Mouse (Mus musculus): Measurements from ENCODE around the gene Vezt.

Vezt gene

DNA sequence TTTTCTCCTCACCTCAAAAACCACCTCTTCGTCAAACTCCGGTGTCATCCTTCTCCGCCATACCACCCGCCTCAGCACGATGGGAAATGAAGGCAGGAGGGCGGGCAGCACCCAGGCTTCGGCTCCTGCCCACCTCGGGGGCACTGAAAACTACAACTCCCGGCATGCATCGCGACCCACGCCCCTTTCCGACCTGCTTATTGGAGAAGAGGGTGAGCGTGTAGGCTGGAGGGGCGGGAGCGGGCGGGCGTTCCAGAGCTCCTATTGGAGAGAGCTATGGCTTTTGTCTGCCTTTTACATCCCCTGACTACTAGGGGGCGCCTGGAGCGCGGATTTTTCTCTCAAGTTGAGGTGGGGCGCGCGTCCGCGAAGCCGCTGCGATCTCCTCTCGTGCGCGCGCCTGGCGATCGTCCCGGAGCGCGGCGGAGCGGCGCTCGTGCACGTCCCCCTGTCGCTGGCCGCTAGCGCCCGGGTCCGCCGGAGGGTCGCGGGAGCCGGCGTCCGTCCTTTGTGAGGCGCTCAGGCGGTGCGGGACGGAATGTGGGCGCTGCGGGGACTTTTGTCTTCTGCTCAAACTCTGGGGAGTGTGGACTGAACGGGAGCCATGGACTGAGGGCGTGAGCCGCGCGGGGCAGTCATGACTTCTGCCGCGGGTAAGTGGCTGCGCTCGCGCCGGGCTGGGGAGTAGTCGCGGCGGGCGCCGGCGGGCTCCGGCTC is at the start of gene Vezt, which contains the start of gene Fgd6:
Gene Vezt (minus strand): TSS at position 160 of the 717 bp plus-strand sequence.
Gene Fgd6 (plus strand): TSS at position 344 of the 717 bp plus-strand sequence.
- in situ Hi-C loops (cut with MboI; ENCODE audit: low pct_unique_long_range_greater_than_20kb in 1 of 2, low sequenced_read_pairs in 2 of 2, unreplicated experiment in 1 of 2), result no loop called here

DNA sequence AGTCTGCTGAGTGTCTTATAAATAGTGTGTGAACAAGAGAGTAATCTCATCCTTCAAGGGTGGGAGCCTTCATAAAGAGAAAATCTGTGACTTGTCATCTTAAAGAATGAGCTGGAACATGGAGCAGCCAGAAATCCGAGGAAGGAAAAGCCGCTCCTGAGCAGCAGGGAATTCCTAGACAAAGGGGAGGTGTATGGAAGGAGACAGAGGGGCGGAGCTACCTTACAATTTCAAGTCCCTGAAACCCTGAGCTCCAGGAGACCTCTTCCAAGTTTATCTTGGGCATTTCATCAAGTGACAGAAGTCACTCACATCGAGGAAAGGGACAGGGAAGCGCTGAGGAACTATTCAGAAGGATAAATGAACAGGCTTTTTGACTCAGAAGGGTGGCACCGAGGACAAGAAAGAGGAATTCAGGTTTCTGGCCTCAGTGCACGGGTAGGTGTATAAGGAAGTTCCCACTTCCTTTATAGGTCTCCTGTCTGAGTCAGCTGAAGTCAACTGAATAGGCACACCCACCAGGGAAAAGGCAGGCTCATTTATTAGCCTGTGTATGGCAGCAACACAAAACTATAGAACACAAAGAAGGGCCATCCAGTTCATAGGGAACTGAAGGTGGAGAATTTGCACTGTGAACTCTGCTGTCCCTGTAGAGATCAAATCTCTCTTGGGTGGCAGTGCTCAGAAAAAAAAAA is 46.6 kb upstream of the Vezt start:
- in situ Hi-C loops (cut with MboI; ENCODE audit: low pct_unique_long_range_greater_than_20kb in 1 of 2, low sequenced_read_pairs in 2 of 2, unreplicated experiment in 1 of 2), result no loop called here

DNA sequence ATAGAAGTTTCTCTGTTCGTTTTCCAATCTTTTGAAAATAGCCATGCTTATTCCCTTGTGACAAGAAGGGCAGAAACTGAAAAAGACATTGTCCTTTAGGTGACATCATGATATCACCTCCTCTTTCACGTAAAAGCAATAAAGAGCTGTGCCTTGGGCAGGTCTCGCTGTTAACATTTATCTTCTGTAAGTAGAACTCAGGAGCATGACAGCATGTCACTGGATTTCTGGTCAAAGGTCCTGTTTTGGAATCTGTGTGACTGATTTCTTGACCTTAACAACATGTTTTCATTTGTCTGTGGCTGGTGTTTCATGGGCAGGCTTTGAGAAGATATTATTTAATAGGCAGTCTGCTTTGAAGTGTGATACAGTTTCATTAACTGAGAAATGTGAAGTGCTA is 45.1 kb upstream of the Vezt start:
- in situ Hi-C loops (cut with MboI; ENCODE audit: low pct_unique_long_range_greater_than_20kb in 1 of 2, low sequenced_read_pairs in 2 of 2, unreplicated experiment in 1 of 2), result no loop called here

DNA sequence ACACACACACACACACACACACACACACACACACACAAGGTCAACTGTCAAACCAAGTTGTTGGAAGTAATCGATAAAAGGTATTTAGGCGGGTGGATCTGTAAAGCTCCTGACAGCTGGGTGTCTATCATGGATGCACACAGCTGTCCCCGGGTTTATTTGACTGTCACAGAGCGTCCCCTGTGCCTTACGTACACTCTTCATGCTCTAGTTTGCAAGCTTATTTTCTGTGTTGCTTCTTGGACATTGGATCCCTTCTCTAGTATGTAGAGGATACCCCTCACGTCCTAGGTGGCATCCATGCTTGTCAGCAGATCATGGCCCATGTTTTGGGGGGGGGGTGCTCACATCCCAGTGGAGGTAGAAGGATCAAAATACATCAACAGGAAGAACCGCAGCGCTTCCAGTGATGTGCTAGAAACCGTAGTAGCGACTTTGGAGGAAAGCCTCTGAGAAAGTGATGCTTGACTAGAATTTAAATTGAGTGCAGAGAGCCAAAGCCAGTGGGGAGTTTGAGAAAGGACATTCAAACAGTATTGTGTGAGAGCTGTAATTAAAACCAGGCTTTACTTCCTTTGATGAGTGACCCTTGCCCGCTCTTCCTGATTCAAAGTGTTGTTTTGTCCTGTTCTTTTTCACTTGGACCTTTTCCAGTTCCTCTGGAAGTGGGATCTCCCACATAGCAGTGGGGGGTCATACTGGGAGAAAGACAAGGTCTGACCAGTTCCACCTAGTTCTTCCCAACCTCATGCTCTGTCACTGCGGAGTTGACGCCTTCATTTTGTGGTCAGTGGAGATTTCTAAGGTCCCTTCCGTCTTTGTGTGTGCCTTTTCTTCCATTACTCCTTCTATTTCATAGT is 41.6 kb upstream of the Vezt start:
- in situ Hi-C loops (cut with MboI; ENCODE audit: low pct_unique_long_range_greater_than_20kb in 1 of 2, low sequenced_read_pairs in 2 of 2, unreplicated experiment in 1 of 2), result no loop called here

DNA sequence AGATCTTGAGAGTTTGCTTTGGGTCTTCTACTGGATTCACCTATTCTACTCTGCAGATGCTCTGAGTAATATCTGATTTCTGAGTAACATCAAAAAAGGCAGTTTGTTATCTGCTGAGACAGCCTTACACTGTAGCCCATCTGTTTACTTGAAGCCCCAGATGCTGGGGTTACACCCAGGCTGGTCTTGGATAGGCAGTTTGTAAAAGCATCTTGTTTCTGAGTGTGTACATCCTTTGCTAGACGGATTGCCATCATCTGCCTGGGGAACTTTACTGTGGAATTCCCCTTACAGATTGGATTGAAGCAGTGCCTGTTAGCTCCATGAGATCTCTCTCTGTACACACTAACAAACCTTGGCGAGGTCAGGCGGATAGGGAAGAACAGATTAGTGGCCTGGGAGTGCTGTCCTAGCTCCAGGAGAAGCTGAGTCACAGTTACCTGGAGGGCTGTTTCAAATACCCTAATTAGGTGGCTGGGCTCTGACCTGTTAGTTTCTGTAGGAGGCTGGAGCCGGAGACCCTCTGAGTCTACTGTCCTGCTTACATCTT is 37.4 kb upstream of the Vezt start:
- in situ Hi-C loops (cut with MboI; ENCODE audit: low pct_unique_long_range_greater_than_20kb in 1 of 2, low sequenced_read_pairs in 2 of 2, unreplicated experiment in 1 of 2), result no loop called here

DNA sequence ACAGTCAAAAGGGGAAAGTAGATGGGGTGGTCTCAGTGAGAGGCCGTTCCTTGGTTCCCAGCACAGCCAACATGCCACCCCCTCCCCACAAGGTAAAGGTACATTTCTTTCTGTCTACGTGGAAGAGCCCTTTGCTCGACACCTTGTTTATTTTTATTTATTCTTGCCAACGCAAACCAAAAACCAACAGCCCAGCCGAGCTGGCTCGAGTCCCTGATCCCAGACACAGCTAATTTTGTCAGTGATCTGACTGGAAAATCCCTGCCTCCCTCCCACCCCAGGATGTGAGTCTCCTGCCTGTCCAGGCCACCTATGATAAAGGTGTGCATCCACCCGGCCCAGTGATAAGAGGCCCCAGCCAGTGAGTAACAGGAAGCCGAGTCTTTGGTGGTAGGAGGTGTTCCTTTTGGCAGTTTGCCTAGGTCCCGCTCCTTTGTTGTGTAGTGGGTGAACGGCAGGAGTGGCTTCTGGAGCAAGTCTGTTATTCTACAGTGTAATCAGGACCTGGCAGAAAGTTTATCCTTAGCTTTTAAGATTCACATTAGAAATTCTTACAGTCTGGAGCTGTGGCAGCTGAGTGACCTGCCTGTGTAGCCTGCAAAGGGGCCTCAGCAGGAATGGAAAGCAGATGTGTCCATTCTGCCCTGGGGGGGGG is 36.8 kb upstream of the Vezt start:
- in situ Hi-C loops (cut with MboI; ENCODE audit: low pct_unique_long_range_greater_than_20kb in 1 of 2, low sequenced_read_pairs in 2 of 2, unreplicated experiment in 1 of 2), result no loop called here

DNA sequence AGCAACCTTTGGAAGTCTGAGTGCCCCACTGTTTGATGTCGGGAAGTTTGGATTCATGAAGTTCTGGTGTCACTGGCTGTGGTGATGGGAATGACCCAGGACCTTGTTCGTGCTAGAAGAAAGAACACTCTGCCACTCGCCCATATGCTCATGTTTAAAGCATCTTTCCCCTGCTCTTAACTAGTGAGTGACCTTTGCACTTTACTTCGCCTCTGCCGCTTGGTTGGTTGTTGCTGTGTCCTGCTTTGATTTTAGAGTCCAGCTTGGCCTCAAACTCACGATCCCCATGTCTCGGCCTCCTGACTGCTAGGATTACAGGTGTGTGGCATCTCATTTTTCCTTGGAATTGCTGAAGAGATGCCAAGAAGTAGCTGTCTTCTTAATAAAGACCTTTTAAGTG is 36.0 kb upstream of the Vezt start:
- in situ Hi-C loops (cut with MboI; ENCODE audit: low pct_unique_long_range_greater_than_20kb in 1 of 2, low sequenced_read_pairs in 2 of 2, unreplicated experiment in 1 of 2), result no loop called here

DNA sequence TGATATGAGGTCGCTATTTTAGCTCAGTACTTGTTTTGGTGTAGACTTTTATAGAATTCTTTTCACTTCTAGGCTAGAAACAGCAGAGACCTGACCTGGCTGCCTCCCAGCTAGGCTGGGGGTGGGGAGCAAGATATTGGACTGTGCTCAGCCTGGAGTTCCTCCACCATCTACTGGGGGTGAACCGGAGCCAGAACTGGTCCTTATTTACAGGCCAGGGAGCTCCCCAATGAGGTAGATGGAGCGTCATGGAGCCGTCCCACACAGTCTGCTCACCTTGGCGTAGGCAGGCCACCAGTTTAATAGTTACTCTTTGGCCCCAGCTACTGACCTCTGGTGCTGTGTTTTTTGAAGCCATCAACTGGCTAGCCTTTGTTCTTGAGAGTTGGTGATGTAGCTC is 33.1 kb upstream of the Vezt start:
- in situ Hi-C loops (cut with MboI; ENCODE audit: low pct_unique_long_range_greater_than_20kb in 1 of 2, low sequenced_read_pairs in 2 of 2, unreplicated experiment in 1 of 2), result no loop called here

DNA sequence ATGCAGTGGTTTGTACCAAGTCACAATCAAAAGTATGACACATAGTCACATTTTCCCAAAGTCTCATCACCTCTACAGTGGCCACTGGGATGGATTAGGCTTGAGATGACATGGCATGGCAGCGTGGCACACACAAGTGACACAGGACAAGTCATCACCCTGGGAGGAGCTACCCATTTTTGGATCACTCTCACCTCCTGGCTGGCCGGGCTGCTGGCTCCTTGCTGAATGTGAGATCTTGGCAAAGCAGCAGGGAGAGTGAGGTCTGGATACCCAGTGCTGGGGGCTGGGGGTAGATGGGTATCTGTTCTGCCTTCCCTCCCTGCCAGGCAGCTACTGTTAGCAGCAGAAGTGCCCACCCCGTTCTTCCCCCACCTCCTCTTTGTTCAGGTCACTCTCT is 31.3 kb upstream of the Vezt start:
- in situ Hi-C loops (cut with MboI; ENCODE audit: low pct_unique_long_range_greater_than_20kb in 1 of 2, low sequenced_read_pairs in 2 of 2, unreplicated experiment in 1 of 2), result no loop called here

DNA sequence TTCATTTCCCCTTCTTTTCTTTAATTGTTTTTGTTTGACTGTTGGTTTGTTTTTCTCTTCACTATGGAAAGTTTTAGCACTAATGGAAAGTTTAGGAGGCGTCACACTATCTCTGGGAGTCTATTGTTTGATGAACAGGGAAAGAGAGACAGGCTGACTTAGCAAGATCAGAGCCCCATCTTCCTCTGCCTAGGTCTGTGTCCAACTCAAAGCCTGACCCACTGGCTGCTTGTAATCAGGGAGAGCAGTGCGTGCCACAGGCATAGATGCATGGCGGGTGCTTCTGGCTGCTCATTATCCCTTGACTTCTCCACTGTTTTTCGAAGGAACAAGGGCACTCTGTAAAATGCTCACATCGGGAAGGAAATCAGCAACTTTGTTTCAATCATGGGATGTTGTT is 26.7 kb upstream of the Vezt start:
- in situ Hi-C loops (cut with MboI; ENCODE audit: low pct_unique_long_range_greater_than_20kb in 1 of 2, low sequenced_read_pairs in 2 of 2, unreplicated experiment in 1 of 2), result no loop called here

DNA sequence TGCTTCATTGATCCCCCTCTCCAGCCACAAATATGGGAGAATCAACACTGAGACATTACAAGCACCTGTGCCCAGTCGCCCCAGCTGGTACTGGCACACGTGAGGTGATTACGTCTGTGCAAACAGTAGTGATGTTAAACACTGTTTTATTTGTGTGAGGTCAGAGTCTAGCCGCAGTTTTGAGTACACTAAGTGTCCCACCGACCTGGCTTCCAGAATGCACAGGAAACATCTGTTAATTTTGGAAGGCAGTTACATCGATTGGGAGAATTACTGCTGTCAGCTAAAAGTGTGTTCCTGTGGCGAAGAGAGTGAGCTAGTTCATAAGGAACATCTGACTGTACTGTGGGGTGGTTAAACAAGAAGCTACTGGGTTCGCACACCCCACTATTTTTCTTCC is 24.6 kb upstream of the Vezt start:
- in situ Hi-C loops (cut with MboI; ENCODE audit: low pct_unique_long_range_greater_than_20kb in 1 of 2, low sequenced_read_pairs in 2 of 2, unreplicated experiment in 1 of 2), result no loop called here

DNA sequence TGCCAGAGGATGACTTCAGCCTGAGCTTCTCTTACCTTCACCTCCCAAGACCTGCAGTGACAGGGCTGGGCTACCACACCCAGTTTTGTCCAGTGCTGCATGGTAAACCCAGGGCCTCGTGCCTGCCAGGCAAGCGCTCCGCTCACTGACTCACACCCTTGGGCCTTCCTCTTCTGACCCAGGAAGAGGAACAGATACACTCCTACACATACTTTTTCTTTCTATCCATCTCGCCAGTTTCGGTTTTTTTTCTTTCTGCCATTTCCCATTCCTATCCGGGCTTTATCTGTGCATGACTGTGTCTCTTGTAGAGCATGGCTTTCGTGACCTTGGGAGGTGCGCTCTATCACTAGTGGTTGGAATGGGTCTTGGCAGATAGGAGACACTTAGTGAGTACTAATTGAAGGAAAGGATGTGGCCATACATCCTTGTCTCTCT is 24.0 kb upstream of the Vezt start:
- in situ Hi-C loops (cut with MboI; ENCODE audit: low pct_unique_long_range_greater_than_20kb in 1 of 2, low sequenced_read_pairs in 2 of 2, unreplicated experiment in 1 of 2), result no loop called here

DNA sequence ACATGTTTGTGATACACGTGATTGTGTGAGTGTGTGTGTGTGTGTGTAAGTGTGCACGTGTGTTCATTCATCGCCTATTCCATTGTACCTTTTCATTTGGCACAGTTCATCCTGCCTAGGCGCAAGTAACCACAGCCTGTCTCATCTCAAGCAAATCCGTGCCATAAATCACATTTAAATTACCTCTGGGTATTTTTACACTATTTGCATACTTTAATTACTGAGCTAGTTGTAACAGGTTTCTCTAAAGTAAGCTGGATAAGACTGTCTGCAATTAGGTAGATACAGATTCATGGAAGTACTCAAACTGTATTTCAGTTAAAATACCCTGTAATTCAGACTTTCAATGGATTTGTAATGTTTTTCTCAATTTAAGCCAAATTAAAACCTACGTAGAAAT is 20.9 kb upstream of the Vezt start:
- in situ Hi-C loops (cut with MboI; ENCODE audit: low pct_unique_long_range_greater_than_20kb in 1 of 2, low sequenced_read_pairs in 2 of 2, unreplicated experiment in 1 of 2), result no loop called here

DNA sequence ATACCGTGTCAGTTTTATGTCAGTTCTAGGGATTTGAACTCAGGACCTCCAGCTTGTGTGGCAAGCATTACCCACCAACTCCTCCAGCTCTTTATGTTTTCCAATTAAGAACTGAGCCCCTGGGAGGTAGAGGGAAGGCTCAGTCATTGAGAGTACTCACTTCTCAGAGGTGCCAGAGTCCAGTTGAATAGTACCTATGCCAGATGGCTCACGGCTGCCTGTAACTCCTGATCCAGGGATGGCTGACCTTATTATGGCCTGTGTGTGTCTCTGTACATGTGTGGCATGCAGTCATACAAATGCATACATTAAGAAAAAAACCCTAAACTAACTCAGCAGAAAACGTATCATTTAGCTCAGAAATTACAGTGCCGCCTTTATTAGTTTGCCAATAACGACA is 15.1 kb upstream of the Vezt start:
- in situ Hi-C loops (cut with MboI; ENCODE audit: low pct_unique_long_range_greater_than_20kb in 1 of 2, low sequenced_read_pairs in 2 of 2, unreplicated experiment in 1 of 2), result no loop called here

DNA sequence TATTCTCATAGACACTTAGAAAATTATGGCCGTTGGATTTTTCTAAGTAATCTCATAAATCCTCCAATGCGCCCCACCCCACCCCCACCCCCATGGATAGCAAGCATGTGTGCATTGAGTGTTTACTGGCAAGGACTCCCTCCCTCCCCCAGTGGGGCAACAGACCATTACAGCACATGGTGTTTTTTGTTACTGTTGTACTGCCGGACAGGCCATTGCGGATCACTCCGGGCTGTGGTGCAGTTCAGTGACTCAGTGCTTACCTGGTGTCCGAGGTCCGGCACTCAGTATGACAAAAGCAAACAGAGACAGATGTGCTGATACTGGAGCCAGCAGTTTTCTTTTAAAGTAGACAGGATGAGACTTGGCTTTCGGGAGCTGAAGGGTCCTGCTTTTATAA is 13.5 kb upstream of the Vezt start:
- in situ Hi-C loops (cut with MboI; ENCODE audit: low pct_unique_long_range_greater_than_20kb in 1 of 2, low sequenced_read_pairs in 2 of 2, unreplicated experiment in 1 of 2), result no loop called here

DNA sequence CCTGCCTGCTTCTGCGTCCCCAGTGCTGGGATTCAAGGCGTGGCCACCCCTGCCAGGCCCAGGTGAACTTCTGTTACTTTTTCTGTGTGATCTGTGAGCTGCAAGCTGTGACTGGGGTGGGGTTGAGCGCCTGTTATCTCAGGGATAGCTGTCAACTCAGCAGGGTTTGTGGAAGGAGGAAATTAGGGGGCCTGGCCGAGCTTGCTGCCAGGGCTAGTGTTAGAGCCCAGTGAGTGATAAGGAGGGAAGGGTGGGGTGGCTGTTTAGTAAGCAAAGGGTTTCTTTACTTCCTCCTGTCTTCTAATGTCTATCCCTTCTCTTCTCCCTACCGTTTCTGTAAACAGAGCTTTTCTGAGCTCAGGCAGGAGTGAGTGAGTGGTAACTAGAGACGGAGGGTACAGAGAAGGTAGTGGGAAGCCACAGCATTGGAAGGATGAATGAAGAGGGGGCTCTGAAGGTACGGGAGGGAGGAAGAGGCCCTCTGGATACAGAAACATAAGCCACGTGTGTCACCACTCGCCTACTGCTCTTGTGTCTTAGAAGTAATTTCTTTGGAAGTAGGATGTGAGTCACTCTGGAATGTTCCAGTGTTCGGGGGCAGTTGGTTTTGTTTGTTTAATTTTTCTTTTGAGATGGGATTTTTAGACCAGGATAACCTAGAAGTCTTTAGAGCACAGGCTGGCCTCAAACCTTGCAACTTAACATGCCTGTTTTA is 12.4 kb upstream of the Vezt start:
- in situ Hi-C loops (cut with MboI; ENCODE audit: low pct_unique_long_range_greater_than_20kb in 1 of 2, low sequenced_read_pairs in 2 of 2, unreplicated experiment in 1 of 2), result no loop called here

DNA sequence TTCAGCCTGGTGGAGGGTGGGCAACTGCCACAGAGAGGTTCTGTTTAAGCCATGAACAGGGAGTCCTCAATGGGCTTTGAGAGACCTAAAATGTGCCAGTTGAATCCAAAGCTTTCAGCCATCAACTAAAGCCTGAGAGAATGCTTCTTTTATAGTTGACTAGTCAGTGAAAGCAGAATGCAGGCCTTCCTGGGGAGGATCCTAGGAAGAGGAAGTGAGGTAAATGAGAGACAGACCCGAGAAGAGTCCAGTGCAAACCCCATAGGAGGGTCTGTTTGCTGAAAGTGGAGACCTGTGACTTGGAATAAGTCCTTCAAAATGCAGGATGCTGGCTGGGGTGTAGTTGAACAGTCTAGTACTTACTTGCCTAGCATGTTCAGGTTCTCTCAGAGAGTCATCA is 11.4 kb upstream of the Vezt start:
- in situ Hi-C loops (cut with MboI; ENCODE audit: low pct_unique_long_range_greater_than_20kb in 1 of 2, low sequenced_read_pairs in 2 of 2, unreplicated experiment in 1 of 2), result no loop called here

DNA sequence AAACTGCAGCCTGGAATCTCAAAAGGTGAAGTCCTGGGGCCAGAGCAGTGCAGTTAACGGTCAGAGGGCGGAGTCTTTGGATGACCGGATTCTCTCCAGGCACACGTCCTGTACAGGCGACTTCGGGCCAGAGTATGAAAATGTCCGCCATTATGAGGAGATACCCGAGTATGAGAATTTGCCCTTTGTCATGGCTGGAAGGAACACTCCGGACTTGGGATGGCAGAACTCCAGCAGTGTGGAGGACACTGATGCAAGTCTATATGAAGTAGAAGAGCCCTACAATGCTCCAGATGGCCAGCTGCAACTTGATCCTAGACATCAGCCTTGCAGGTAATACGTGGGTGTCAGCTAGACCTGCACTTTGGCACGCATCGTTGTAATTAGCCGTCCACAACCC is 9.7 kb upstream of the Vezt start:
- in situ Hi-C loops (cut with MboI; ENCODE audit: low pct_unique_long_range_greater_than_20kb in 1 of 2, low sequenced_read_pairs in 2 of 2, unreplicated experiment in 1 of 2), result no loop called here
